Mouse (Mus musculus) left cerebral cortex, adult 2 months (tissue): ENCODE measurements around the gene Mecom. TPM values are rescaled to one million over a fixed set of nuclear protein-coding genes. Genes with fewer than 3 reads are reported as not detected.
A peak's percentile ranks its signal among the peaks of the same experiment; 100 is the strongest.

ENCODE experiments used
- DNase-seq, 2 experiments: peaks; one replicate each; pipeline ENCODE4 v3.0.0; 2021 to 2022; ENCODE audit warnings: low spot score in 2 of 2, mixed read lengths in 1 of 2; ENCODE audit errors: extremely low spot score in 1 of 2
- H3K27ac ChIP-seq: fragments of 200-600 bp; 2 replicates; pipeline ENCODE4 v1.8.1; 2022
- H3K4me3 ChIP-seq: fragments of 200-600 bp; 2 replicates; pipeline ENCODE4 v1.8.1; 2022
- CTCF ChIP-seq: fragments of 200-600 bp; IDR thresholded peaks from 2 replicates; pipeline ENCODE4 v1.8.1; 2022; ENCODE audit warnings: antibody characterized with exemption, mild to moderate bottlenecking, moderate library complexity
- intact Hi-C: fragments of 180-260 bp; cut with DNase I; formaldehyde crosslinking; loops from one replicate; pipeline ENCODE4 v1.15.1; 2025
- total RNA-seq, 2 experiments: library from RNA; stranded (reverse); gene quantifications; 2 replicates each; pipeline ENCODE4 v1.2.3; 2021

Mecom gene
- total RNA-seq, 2 experiments from 2014 or later: 2.1 to 4.1 TPM

DNA sequence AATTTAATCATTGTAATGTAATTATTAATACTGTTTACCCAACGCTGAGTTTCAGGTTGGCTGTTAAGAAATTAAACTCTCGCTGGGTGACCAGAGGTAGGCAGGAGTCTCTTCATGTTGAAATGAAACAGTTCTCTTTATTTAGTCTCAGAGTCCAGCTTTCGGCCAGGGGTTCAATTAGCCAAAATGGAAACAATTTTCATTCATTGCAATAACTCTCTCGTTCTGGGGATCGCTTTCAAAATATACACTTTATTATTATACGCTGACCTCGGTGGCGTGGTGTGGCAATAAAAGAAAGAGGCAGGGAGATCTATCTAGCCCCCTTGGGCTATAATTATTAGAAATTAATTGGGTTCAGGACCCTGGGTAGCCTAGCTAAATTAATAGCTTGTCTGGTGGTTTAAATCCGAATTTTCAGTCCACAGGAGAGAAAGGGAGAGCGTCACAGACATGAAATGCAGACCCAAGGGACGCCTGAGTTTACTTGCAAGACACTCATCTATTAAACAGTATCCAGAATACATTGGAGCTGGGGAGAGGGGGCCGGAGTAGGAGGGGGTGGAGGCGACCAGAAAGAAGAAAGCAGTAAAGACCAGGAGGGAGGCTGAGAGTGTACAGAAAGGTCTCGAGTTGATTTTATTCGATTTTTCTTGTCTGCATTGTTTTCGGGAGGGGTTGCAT is 34.4 kb downstream of the Mecom start:
- Histone ChIP-seq H3K27ac (no peak overlapping the region), H3K4me3 (no peak overlapping the region)
- no peak for TF ChIP-seq CTCF
- intact Hi-C loops: loop anchor here (10.0 kb wide), 1 partner anchor 499 kb away; no protein-coding TSS in a partner anchor
- DNase-seq: no peak

DNA sequence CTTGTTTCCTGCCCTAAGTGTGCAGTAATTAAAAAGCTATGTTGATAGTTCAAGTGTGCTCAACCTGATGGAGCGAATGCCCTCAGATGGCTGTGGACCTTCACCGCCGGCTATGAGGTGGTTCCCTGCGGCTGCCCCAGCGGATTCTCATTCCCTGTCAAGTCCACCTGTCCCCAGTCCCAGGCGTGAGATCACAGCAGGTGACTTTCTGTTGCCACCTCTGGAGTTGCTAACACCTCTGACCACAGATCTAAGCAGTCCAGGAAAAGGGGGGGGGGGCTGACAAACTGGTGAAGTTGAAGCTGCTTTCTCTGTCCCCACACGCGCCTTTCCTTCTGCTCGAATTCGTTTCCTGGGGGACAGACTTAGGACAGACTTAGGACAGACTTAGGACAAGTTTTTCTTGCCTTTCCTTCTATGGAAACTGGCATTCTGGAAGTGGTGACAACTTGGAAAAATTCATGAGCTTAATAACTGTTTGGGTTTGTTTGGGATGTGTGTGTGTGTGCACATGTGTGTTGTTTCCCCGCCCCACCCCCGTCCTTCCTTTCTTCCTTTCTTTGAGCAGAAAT is 35.3 kb downstream of the Mecom start:
- no peak for DNase-seq
- Histone ChIP-seq H3K27ac (no peak overlapping the region), H3K4me3 (no peak overlapping the region)
- no peak for TF ChIP-seq CTCF
- intact Hi-C loops: loop anchor here (10.0 kb wide), 1 partner anchor 498 kb away; no protein-coding TSS in a partner anchor

DNA sequence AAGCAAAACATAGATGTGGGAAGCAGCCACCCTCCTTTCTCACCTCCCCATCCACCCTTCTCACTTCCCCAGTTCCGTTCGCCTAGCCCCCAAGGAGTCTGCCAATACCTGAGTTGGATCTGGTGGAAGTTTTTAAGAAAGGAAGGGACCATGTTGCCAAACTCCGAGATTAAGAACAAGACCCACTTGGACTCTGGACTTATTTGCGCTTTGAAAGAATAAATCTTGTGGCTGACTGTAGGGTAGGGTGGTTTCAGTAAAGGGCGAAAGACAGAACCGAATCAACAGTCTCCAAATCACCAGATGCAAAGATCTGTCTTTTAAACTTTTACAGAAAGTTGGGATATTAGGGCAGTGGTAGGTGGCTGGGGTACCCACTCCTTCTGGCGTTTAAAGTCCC is 36.0 kb downstream of the Mecom start:
- no peak for DNase-seq
- TF ChIP-seq CTCF: no peak
- no peak overlapping the region for H3K27ac ChIP-seq
- intact Hi-C loops: loop anchor here (10.0 kb wide), 1 partner anchor 497 kb away; no protein-coding TSS in a partner anchor
- H3K4me3 ChIP-seq: no peak overlapping the region

DNA sequence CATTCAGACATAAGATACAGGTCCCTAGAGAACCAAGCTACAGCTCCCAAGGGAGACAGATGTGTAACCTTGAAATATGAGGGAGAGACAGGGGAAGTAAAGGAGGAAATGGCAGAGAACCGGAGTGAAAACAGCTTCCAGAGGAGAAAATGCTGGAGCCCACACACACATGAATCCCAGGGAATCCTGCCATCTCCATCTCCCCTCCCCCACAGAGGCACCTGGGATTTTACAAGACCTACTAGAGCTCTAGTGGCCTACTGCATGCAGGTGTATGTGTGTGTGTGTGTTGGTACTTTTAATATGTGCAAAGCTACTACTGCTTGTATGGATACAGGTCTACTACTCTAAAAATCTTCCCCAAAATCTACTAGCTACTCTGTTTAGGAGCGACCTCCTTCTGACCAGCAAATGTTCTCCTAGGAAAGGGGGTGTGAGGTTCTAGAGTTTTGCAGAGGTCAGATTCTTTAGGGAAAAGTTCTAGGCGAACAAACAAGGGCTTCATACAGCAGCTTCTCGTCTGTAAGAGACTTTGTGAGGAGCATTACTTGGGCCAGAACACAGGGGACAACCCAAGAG is 36.7 kb downstream of the Mecom start:
- no peak overlapping the region for H3K27ac ChIP-seq
- H3K4me3 ChIP-seq: no peak overlapping the region
- no peak for DNase-seq
- no peak for TF ChIP-seq CTCF
- intact Hi-C loops: loop anchor here (10.0 kb wide), 1 partner anchor 496 kb away; no protein-coding TSS in a partner anchor

DNA sequence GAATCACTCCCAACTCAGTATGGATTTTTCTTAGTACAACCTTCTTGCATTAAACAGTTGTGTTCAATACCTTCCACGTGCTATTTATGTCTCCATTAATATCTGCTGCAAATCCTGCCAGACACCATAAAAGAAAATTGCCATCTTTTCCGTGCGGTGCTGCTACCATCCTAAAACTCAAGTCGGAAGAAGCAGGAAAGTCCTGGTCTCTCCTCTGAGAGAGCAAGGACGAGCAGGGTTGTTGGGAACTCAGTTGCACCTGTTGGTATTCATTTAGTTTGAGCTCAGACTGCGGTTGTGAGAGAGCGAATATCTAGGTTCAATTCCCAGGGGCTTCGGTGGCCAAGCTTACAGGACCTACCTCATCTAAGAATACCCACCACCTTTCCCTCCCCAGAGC is 37.2 kb downstream of the Mecom start:
- TF ChIP-seq CTCF: no peak
- no peak overlapping the region for H3K4me3 ChIP-seq
- DNase-seq: no peak
- H3K27ac ChIP-seq: no peak overlapping the region
- intact Hi-C loops: loop anchor here (10.0 kb wide), 1 partner anchor 496 kb away; no protein-coding TSS in a partner anchor

DNA sequence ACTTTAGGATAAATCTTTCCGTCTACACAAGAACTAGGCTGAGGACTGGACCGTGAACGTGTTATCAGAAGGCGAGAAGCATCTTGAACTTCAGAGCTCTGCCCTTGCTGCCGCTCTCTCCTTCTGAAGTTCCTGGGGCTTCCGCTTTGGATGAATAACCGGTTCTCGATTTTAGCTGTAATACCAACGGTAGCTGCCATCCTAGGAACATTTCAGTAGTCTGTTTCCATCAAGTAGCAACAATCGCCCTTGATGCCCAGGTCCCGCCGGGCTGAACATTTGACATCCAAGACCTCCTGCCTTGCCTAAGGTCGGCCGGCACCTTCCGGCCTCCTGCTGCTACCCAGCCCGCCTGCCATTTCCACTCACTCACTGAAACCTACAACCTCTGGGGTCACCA is 37.7 kb downstream of the Mecom start:
- intact Hi-C loops: loop anchor here (10.0 kb wide), 1 partner anchor 495 kb away; no protein-coding TSS in a partner anchor
- no peak for DNase-seq
- H3K4me3 ChIP-seq: no peak overlapping the region
- no peak overlapping the region for H3K27ac ChIP-seq
- no peak for TF ChIP-seq CTCF

DNA sequence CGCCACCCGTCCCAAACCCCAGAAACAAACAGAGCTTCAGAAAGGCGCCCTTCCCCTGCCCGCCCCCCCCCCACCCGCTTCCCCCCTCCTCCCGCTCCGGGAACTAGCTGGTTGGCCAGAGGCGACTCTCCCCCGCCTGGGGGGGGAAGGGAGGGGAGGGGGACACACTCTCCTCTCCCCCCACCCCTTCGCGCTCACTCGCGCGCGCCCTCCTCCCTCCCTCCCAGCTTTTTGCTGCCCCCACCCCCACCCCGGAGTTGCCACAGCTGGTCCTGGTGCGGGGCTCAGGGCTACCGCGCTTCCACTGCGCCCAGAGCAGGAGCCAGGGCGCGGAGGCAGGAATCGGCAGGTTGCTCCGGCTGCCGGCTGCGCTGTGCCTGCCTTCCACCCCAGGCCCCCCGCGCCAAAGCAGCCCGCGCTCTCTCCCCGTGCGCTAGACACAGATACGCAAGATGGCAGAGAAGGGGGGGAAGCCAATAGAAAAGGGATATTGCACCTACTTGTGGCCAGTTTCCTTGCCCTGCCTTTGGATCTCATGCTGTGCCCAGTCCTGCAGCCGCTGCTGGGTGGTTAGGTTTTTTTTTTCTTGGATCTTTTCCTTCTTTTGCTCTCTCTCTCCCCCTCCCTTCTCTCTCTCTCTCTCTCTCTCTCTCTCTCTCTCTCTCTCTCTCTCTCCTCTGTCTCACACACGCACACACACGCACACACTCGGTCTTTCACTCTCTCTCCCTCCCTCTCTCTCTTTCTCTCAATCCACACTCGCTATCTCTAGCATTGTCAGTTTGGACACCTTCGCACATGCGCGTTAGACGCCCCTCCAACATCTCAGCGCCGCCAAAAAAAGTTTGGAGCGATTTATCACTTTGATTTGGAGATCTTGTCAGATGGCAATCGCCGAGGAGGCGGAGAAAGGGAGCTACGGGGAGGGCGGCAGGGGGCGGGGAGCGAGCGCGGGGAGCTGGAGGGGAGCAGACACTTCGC is 38.6 kb downstream of the Mecom start:
- H3K4me3 ChIP-seq: peak overlapping the region; percentile 44
- intact Hi-C loops: loop anchor here (5.0 kb wide), 1 partner anchor 292 kb away; no protein-coding TSS in a partner anchor
- H3K27ac ChIP-seq: peak overlapping the region; percentile 47
- no peak for TF ChIP-seq CTCF
- DNase-seq: no peak

DNA sequence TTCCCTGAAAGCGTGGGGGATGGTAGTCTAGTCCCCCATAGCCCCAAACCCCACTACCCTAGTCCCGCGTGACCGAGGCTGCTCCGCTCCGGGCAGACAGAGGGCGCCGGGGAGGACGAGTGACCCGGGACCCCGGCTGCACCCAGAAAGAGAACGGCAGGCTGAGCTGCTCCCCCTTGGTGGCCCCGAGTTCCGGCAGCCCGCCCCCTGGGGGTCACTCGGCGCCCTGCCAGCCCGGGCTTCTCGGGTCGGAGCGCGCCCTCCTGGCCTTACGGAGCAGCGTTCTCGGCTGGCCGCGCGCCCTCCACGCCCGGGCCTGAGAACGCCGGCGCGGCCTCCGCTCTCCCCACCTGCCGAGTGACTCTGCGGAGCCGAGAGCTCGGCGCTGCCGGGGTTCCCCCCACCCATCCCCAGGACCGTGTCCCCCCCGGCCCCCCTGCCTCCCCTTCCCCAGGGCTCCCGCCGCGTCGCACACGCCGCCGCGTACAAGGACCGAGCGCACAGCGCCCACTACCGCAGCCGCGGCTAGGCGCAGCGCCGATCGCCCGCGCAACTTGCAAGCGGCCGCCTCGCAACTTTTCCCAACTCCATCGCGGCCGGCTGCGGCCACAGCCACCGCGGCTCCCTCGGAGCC is 39.4 kb downstream of the Mecom start:
- DNase-seq: peak in 1 of 2 experiments; percentile 23
- H3K27ac ChIP-seq: peak overlapping the region; percentile 47; the same call in 1 of the 2 replicates
- intact Hi-C loops: loop anchor here (5.0 kb wide), 1 partner anchor 291 kb away; no protein-coding TSS in a partner anchor
- TF ChIP-seq CTCF: peak; percentile 38
- peak overlapping the region; percentile 44 for H3K4me3 ChIP-seq

DNA sequence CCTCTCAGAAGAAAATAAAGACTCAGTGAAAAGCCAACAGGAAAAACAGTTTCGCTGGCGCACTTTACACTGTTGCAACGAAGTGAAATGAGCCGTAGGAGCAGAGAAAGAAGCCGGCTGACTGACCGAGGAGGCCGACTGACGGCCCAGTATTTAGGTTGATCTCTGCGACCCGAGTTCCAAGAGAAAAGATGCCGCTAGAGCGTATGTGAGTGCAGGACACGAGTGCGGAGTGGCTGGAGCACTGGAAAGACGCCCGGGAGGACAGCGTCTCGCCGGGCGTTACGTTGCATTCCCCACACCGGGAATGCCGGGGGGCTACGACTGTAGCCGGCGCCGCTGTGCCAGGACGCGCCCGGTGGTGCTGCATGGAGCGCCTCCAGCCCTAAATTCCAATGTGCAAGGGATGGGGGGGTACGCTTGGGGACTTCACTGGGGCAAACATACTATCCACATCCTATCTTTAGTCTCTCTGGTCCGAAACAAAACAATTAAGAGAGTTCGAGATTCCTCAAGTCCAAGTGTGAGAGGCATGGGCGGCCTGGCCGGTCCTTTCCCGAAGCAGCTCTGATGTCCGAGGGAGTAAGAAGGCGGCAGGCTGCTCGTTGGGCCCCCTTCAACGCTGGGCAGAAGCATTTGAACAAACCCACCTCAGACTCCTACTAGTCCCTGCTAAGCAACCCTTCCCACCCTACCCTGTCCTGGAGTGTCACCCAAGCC is 40.1 kb downstream of the Mecom start:
- intact Hi-C loops: loop anchor here (5.0 kb wide), 1 partner anchor 290 kb away; no protein-coding TSS in a partner anchor
- Histone ChIP-seq H3K27ac (0 out of 2 replicates have a peak overlapping the region, but pooled peaks have one; percentile 38), H3K4me3 (peak overlapping the region; percentile 44)
- DNase-seq: no peak
- TF ChIP-seq CTCF: no peak

DNA sequence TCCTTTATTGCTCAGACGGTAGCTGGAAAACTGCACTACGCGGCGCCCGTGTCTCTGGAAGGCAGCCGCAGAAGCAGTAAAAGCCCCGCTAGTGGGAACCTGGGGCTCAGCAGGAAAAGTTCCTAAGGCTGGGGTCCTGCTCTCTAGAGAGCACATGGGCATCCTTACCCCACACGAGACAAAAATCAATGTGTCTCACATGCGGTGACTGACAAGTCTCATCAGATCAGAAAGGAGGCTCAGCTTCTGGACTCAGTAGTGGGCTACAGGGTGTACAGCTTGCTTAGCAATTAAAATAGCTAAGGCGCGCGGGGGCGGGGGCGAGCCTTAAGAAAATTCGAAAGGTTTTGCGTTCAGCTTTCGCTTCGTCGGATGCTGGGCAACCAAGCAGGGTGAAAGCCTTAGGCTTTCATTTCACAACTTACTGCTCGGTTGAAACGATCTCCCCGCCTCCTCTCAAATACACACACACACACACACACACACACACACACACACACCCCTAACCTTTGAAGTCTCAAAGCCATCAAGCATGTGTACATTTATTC is 40.7 kb downstream of the Mecom start:
- no peak for TF ChIP-seq CTCF
- intact Hi-C loops: loop anchor here (5.0 kb wide), 1 partner anchor 290 kb away; no protein-coding TSS in a partner anchor
- peak overlapping the region; percentile 67 for H3K27ac ChIP-seq
- peak overlapping the region; percentile 11; the same call in 1 of the 2 replicates for H3K4me3 ChIP-seq
- DNase-seq: no peak
